ENCODE assay signal across 18 mouse cellular contexts in the genomic region with DNA sequence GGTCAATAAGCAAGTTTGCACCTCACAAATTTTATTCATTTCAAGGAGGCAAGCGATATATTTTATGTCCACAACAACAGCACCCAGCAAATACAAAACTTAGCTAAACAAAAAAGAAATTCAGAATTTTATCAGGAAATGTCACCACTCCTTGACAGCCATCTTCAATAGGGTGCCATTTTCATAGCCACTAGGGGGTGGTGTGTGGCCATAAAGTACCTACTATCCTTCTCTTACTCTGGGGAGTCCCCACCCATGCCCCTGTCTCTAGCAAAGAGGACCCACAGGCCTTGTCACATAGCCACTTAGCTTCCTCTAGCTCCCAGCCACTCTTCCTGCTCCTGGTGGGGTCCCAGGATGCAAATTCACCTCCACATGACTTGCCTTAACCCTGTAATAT. TPM values are rescaled to one million over a fixed set of nuclear protein-coding genes. Genes with fewer than 3 reads are reported as not detected.
DNase-seq lines count a peak whose midpoint lies in the region; ATAC-seq and TF ChIP-seq lines count a peak whose summit lies in the region.
"Had no signal": no experiment of that assay in that cellular context is flagged by ENCODE, and none has a peak within 500 bp of the region (broad histone marks: within the 10 kb centered on the region; RNA-seq: fewer than 3 reads in every experiment).

No protein-coding gene starts in this region.

- 92% methylated on average over 1 of the region's 1 CpGs for WGBS in hindbrain, postnatal 0 days
- WGBS in hindbrain, embryonic 16.5 days = 80% methylated on average over 1 of the region's 1 CpGs
- 82% methylated on average over 1 of the region's 1 CpGs for WGBS in lung, postnatal 0 days
- 81% methylated on average over 1 of the region's 1 CpGs for WGBS in heart, embryonic 11.5 days (ENCODE audit: insufficient replicate concordance)

- DNase-seq in hindbrain, postnatal 0 days (ENCODE audit: low spot score) = no peak
- no peak for DNase-seq in lung, postnatal 0 days (ENCODE audit: low spot score)
- no peak for DNase-seq in lung, postnatal 10 days
- DNase-seq in MEL (ENCODE audit: low read depth, low spot score) = peak; percentile 21
- peak; percentile 10 for DNase-seq in skeletal muscle tissue, adult 2 months (ENCODE audit: low read depth, low spot score)
- no peak for DNase-seq in urinary bladder, adult 18-20 months (ENCODE audit: low spot score in 2 of 2)
- DNase-seq: cerebellum, adult 11-12 months; heart, adult 18-20 months; heart, postnatal 14 days; kidney, adult 9 months; midbrain, embryonic 14.5 days had no signal

- H3K9ac ChIP-seq in hindbrain, postnatal 0 days (replicated peaks; ENCODE audit: low read length) = no peak overlapping the region
- no peak overlapping the region for H3K9ac ChIP-seq in hindbrain, embryonic 16.5 days (ENCODE audit: low read depth, low read length)
- H3K9ac ChIP-seq in lung, postnatal 0 days (replicated peaks; ENCODE audit: low read depth) = no peak overlapping the region
- H3K9ac ChIP-seq in MEL (ENCODE audit: control insufficient read depth, low read depth, low read length, poor library complexity, severe bottlenecking) = no peak overlapping the region
- H3K9ac ChIP-seq in heart, embryonic 11.5 days (ENCODE audit: low read depth, low read length) = no peak overlapping the region
- H3K9ac ChIP-seq: forebrain, embryonic 12.5 days; hindbrain, embryonic 15.5 days; limb, embryonic 15.5 days had no signal

- H3K9me3 ChIP-seq in hindbrain, postnatal 0 days (ENCODE audit: low read length) = no peaks in the 10 kb centered on the region
- H3K9me3 ChIP-seq in hindbrain, embryonic 16.5 days (ENCODE audit: control insufficient read depth, low read length) = no peaks in the 10 kb centered on the region
- no peaks in the 10 kb centered on the region for H3K9me3 ChIP-seq in lung, postnatal 0 days (ENCODE audit: low read length)
- H3K9me3 ChIP-seq in MEL (replicated peaks; ENCODE audit: insufficient read depth, low read length) = no peaks in the 10 kb centered on the region
- H3K9me3 ChIP-seq in heart, embryonic 11.5 days (replicated peaks; ENCODE audit: control insufficient read depth, low read length) = no peaks in the 10 kb centered on the region
- H3K9me3 ChIP-seq: forebrain, embryonic 12.5 days; hindbrain, embryonic 15.5 days; limb, embryonic 15.5 days had no signal

- TF ChIP-seq EP300 in lung, postnatal 0 days (IDR thresholded peaks at IDR 0.05) = no peak
- no peak for TF ChIP-seq EP300 in MEL (IDR thresholded peaks at IDR 0.05; ENCODE audit: low read depth in 1 of 2, low read length in 2 of 2)

- H3K27me3 ChIP-seq in hindbrain, postnatal 0 days (ENCODE audit: insufficient read depth, low read length) = no peaks in the 10 kb centered on the region
- no peaks in the 10 kb centered on the region for H3K27me3 ChIP-seq in hindbrain, embryonic 16.5 days (replicated peaks; ENCODE audit: control insufficient read depth, insufficient read depth, low read length)
- H3K27me3 ChIP-seq in lung, postnatal 0 days (replicated peaks; ENCODE audit: insufficient read depth, low read length) = no peaks in the 10 kb centered on the region
- peaks cover 0 to 4% of the 10 kb centered on the region in 2 experiments; a peak in 1 of 4 replicates for H3K27me3 ChIP-seq in MEL (ENCODE audit: control insufficient read depth in 1 of 2, insufficient read depth in 2 of 2, low read length in 2 of 2)
- 0 out of 2 replicates have a peak, but pooled peaks cover 3% of the 10 kb centered on the region for H3K27me3 ChIP-seq in heart, embryonic 11.5 days (ENCODE audit: control insufficient read depth, insufficient read depth, low read length)
- H3K27me3 ChIP-seq: forebrain, embryonic 12.5 days; hindbrain, embryonic 15.5 days; limb, embryonic 15.5 days had no signal

- TF ChIP-seq POLR2A in MEL (IDR thresholded peaks at IDR 0.05; ENCODE audit: control insufficient read depth in 1 of 2, insufficient read depth in 1 of 2, low read depth in 1 of 2, low read length in 2 of 2, poor library complexity in 1 of 2) = no peak

- TF ChIP-seq CTCF in hindbrain, postnatal 0 days (IDR thresholded peaks at IDR 0.05; ENCODE audit: low read depth) = peak; percentile 32
- TF ChIP-seq CTCF in lung, postnatal 0 days (IDR thresholded peaks at IDR 0.05) = peak; percentile 52
- TF ChIP-seq CTCF in MEL (IDR thresholded peaks at IDR 0.05 in 2 of 3, conservative IDR thresholded peaks at IDR 0.05 in 1 of 3; ENCODE audit: control insufficient read depth in 1 of 3, insufficient read depth in 1 of 3, low read depth in 2 of 3, low read length in 3 of 3, poor library complexity in 1 of 3, severe bottlenecking in 1 of 3) = peak; percentile 21 to 46 (median 22); a peak in 4 of 6 replicates

- H3K79me2 ChIP-seq in MEL (ENCODE audit: control insufficient read depth, insufficient read depth, low read length, poor library complexity) = no peaks in the 10 kb centered on the region

- TF ChIP-seq RAD21 in MEL (IDR thresholded peaks at IDR 0.05; ENCODE audit: low read depth, low read length) = peak; percentile 33

- ATAC-seq in hindbrain, postnatal 0 days = no peak
- no peak for ATAC-seq in hindbrain, embryonic 16.5 days
- ATAC-seq in lung, postnatal 0 days = no peak
- ATAC-seq in heart, embryonic 11.5 days (replicated peaks; ENCODE audit: insufficient number of reproducible peaks, low FRiP score, low TSS enrichment) = no peak
- ATAC-seq: Patski had no signal

- no peak overlapping the region for H3K4me3 ChIP-seq in hindbrain, postnatal 0 days (ENCODE audit: low read length)
- no peak overlapping the region for H3K4me3 ChIP-seq in hindbrain, embryonic 16.5 days (ENCODE audit: low read length)
- no peak overlapping the region for H3K4me3 ChIP-seq in lung, postnatal 0 days (ENCODE audit: low read depth, low read length)
- no peak overlapping the region for H3K4me3 ChIP-seq in MEL (ENCODE audit: control insufficient read depth in 1 of 2, insufficient read depth in 1 of 2, low read depth in 2 of 2, low read length in 2 of 2)
- no peak overlapping the region for H3K4me3 ChIP-seq in heart, embryonic 11.5 days (ENCODE audit: low read depth, low read length)
- H3K4me3 ChIP-seq: forebrain, embryonic 12.5 days; hindbrain, embryonic 15.5 days; limb, embryonic 15.5 days had no signal

- no peaks in the 10 kb centered on the region for H3K4me1 ChIP-seq in hindbrain, postnatal 0 days (ENCODE audit: insufficient read depth, low read length)
- H3K4me1 ChIP-seq in hindbrain, embryonic 16.5 days (ENCODE audit: control insufficient read depth, insufficient read depth, low read depth, low read length) = no peaks in the 10 kb centered on the region
- H3K4me1 ChIP-seq in lung, postnatal 0 days (ENCODE audit: insufficient read depth, low read depth, low read length) = no peaks in the 10 kb centered on the region
- H3K4me1 ChIP-seq in MEL (ENCODE audit: control insufficient read depth in 1 of 2, insufficient read depth in 2 of 2, low read length in 2 of 2) = peaks cover 6 to 18% of the 10 kb centered on the region in 2 experiments; a peak in 3 of 4 replicates
- H3K4me1 ChIP-seq in heart, embryonic 11.5 days (ENCODE audit: control insufficient read depth, insufficient read depth, low read length) = peaks cover 7% of the 10 kb centered on the region; the same call in 1 of the 2 replicates
- H3K4me1 ChIP-seq: hindbrain, embryonic 15.5 days had no signal

- H3K27ac ChIP-seq in hindbrain, postnatal 0 days = no peak overlapping the region
- H3K27ac ChIP-seq in hindbrain, embryonic 16.5 days (ENCODE audit: low read depth, low read length) = no peak overlapping the region
- no peak overlapping the region for H3K27ac ChIP-seq in lung, postnatal 0 days (ENCODE audit: low read length)
- H3K27ac ChIP-seq in MEL (ENCODE audit: control insufficient read depth, low read depth, low read length) = no peak overlapping the region
- H3K27ac ChIP-seq in heart, embryonic 11.5 days (ENCODE audit: low read depth, low read length) = no peak overlapping the region
- H3K27ac ChIP-seq: forebrain, embryonic 12.5 days; hindbrain, embryonic 15.5 days; limb, embryonic 15.5 days had no signal

- H3K4me2 ChIP-seq in hindbrain, postnatal 0 days (ENCODE audit: low read depth, low read length) = no peak overlapping the region
- H3K4me2 ChIP-seq in hindbrain, embryonic 16.5 days (ENCODE audit: low read length) = no peak overlapping the region
- no peak overlapping the region for H3K4me2 ChIP-seq in lung, postnatal 0 days (replicated peaks; ENCODE audit: low read depth, low read length)
- no peak overlapping the region for H3K4me2 ChIP-seq in heart, embryonic 11.5 days
- H3K4me2 ChIP-seq: forebrain, embryonic 12.5 days; hindbrain, embryonic 15.5 days; limb, embryonic 15.5 days had no signal

- H3K36me3 ChIP-seq in hindbrain, postnatal 0 days (ENCODE audit: insufficient read depth, low read length) = no peaks in the 10 kb centered on the region
- H3K36me3 ChIP-seq in hindbrain, embryonic 16.5 days (ENCODE audit: control insufficient read depth, insufficient read depth, low read length) = no peaks in the 10 kb centered on the region
- H3K36me3 ChIP-seq in lung, postnatal 0 days (ENCODE audit: insufficient read depth, low read length) = no peaks in the 10 kb centered on the region
- peaks cover 0 to 9% of the 10 kb centered on the region in 2 experiments; a peak in 2 of 4 replicates for H3K36me3 ChIP-seq in MEL (ENCODE audit: control insufficient read depth in 1 of 2, insufficient read depth in 2 of 2, low read length in 2 of 2)
- H3K36me3 ChIP-seq in heart, embryonic 11.5 days (ENCODE audit: control insufficient read depth, insufficient read depth, low read length) = no peaks in the 10 kb centered on the region
- H3K36me3 ChIP-seq: forebrain, embryonic 12.5 days; hindbrain, embryonic 15.5 days; limb, embryonic 15.5 days had no signal

TF ChIP-seq in MEL, 35 proteins besides CTCF, POLR2A, EP300 and RAD21:
- TF ChIP-seq ZNF384 (IDR thresholded peaks at IDR 0.05; ENCODE audit: low read depth, low read length) = no peak
- TF ChIP-seq SMC3 (IDR thresholded peaks at IDR 0.05; ENCODE audit: low read depth, low read length) = peak; percentile 46
TF ChIP-seq in MEL: peak in this region for 1.

RNA-seq across cellular contexts. Expression of a gene that starts 19.2 kb away (rescaled TPM):
- 0.72 and 1.3 TPM in 2 replicates for total RNA-seq in hindbrain, postnatal 0 days (2014; rRNA removed)
- polyA plus RNA-seq in hindbrain, postnatal 0 days (2015; fragmentation: Nextera tagmentation; extraction: Ambion mirVana) = 0.68 and 1.00 TPM in 2 replicates
- 0.76 and 0.93 TPM in 2 replicates for polyA plus RNA-seq in hindbrain, embryonic 16.5 days (2015; fragmentation: Nextera tagmentation; extraction: Ambion mirVana)
- 1.3 and 1.5 TPM in 2 replicates for polyA plus RNA-seq in lung, postnatal 0 days (2015; fragmentation: Nextera tagmentation; extraction: Ambion mirVana)
- total RNA-seq in MEL (2012; rRNA removed) = 0.03 TPM in 1 of 2 replicates, not detected in the other
- under 1 TPM in 1 of 2 experiments, not detected in 1; 0.07 TPM for polyA plus RNA-seq in MEL (2012; ENCODE audit: insufficient read depth in 1 of 2, insufficient read length in 2 of 2, low read depth in 1 of 2, low replicate concordance in 2 of 2, missing spikeins in 1 of 2)
- polyA plus RNA-seq in heart, embryonic 11.5 days (2014; fragmentation: Nextera tagmentation; extraction: Ambion mirVana) = 0.17 and 0.23 TPM in 2 replicates
- polyA plus RNA-seq: C2C12 had no signal

Comparison
In these comparisons a context has a peak if more than half of its experiments do, and no peak if none do; other contexts are left out.
1. DNase-seq: peak in MEL (single experiment) and skeletal muscle tissue, adult 2 months (single experiment); none in hindbrain, postnatal 0 days (single experiment), lung, postnatal 0 days (single experiment), lung, postnatal 10 days (single experiment) and urinary bladder, adult 18-20 months (0 of 2).
2. Peak in every context shown above with its lines, with median percentiles within 50 percentile points of each other: CTCF ChIP-seq.